Mouse (Mus musculus) liver, postnatal 0 days (tissue): ENCODE results near the gene Tpm3. TPM values are rescaled to one million over a fixed set of nuclear protein-coding genes. Genes with fewer than 3 reads are reported as not detected.
A peak's percentile ranks its signal among the peaks of the same experiment; 100 is the strongest.

Experiments used
- ATAC-seq: fragments of 200-750 bp; cut with Nextera tagmentation; 2 replicates; pipeline ENCODE4 v1.8.0; 2017; ENCODE audit warnings: mild to moderate bottlenecking, moderate library complexity
- DNase-seq: peaks from one replicate; pipeline ENCODE4 v3.0.0-alpha.2; 2016
- H3K27ac ChIP-seq: fragments of 300-500 bp; sonication (generic); 2 replicates; pipeline ENCODE4 v1.5.1; 2014; ENCODE audit warnings: antibody characterized with exemption, moderate library complexity, mild to moderate bottlenecking, low read depth
- H3K27me3 ChIP-seq: fragments of 300-500 bp; sonication (generic); 2 replicates; pipeline ENCODE4 v1.6.1; 2014; ENCODE audit warnings: low read length, control low read depth, mixed read lengths; ENCODE audit not compliant: insufficient read depth
- H3K36me3 ChIP-seq: fragments of 300-500 bp; sonication (generic); replicated peaks from 2 replicates; pipeline ENCODE4 v1.6.1; 2014; ENCODE audit warnings: mild to moderate bottlenecking, control low read depth, low read length, moderate library complexity, mixed read lengths; ENCODE audit not compliant: insufficient read depth
- H3K4me1 ChIP-seq: fragments of 300-500 bp; sonication (generic); 2 replicates; pipeline ENCODE4 v1.6.1; 2014; ENCODE audit warnings: antibody characterized with exemption, mild to moderate bottlenecking, control low read depth; ENCODE audit not compliant: insufficient read depth
- H3K4me2 ChIP-seq: fragments of 300-500 bp; sonication (generic); 2 replicates; pipeline ENCODE4 v1.6.1; 2014; ENCODE audit warnings: low read depth, mild to moderate bottlenecking, low read length, moderate library complexity, mixed read lengths
- H3K4me3 ChIP-seq: fragments of 300-500 bp; sonication (generic); 2 replicates; pipeline ENCODE4 v1.5.1; 2014; ENCODE audit warnings: low read depth, low read length
- H3K9ac ChIP-seq: fragments of 300-500 bp; sonication (generic); replicated peaks from 2 replicates; pipeline ENCODE4 v1.6.1; 2014; ENCODE audit warnings: mild to moderate bottlenecking, moderate library complexity
- H3K9me3 ChIP-seq: fragments of 300-500 bp; sonication (generic); 2 replicates; pipeline ENCODE4 v1.6.1; 2016; ENCODE audit warnings: mild to moderate bottlenecking, control low read depth, low read length, mixed read lengths
- CTCF ChIP-seq: sonication (generic); IDR thresholded peaks from 2 replicates; pipeline ENCODE4 v1.5.1; 2016; ENCODE audit warnings: antibody characterized with exemption, low read depth
- EP300 ChIP-seq: IDR thresholded peaks from 2 replicates; pipeline ENCODE4 v1.6.1; 2016; ENCODE audit warnings: antibody characterized with exemption, low read depth, mild to moderate bottlenecking
- WGBS: fragments of 180-500 bp; shearing (Covaris S2); extraction: QIAGEN DNeasy Blood & Tissue Kit; methylation state at CpG from one replicate; pipeline ENCODE4 v1.1.7; 2014; ENCODE audit not compliant: insufficient replicate concordance; 5-methylcytosine and 5-hydroxymethylcytosine counted together
- microRNA counts: library from miRNA; unstranded; fragments of <30 nt; microRNA quantifications from one replicate; lab custom pipeline; 2015
- microRNA-seq: library from miRNA; unstranded; fragments of <30 nt; microRNA quantifications from one replicate; pipeline ENCODE4, GENCODE M21; 2016
- polyA plus RNA-seq: library from polyadenylated mRNA; unstranded; fragments of >200 nt; fragmentation: Nextera tagmentation; extraction: Ambion mirVana; gene quantifications from 2 replicates; pipeline ENCODE4 v1.2.1, GENCODE M21; 2015

Tpm3 gene
- polyA plus RNA-seq, 1 experiment from 2014 or later, result 162 TPM

DNA sequence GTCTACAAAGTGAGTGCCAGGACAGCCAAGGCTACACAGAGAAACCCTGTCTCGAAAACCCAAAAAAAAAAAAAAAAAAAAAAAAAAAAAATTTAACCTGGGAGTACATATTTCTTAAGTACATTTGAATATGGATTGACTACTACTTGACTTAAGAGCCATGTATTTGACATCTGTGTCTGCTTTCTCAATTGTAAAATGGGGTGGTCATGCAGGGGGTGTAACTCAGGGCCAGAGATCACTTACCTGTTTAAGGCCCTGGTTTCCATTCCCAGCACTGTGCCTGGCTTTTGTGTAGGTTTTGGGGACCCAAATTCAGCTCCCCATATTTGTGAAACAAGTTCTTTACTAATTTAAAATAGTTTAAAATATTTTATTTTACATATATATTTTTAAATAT lies 65.2 kb downstream of the Tpm3 start:
- Histone ChIP-seq H3K27me3 (no peaks in the 10 kb centered on the region), H3K4me2 (no peak overlapping the region), H3K36me3 (no peaks in the 10 kb centered on the region), H3K4me1 (peaks cover 2% of the 10 kb centered on the region; the same call in 1 of the 2 replicates), H3K4me3 (no peak overlapping the region), H3K9me3 (no peaks in the 10 kb centered on the region), H3K9ac (no peak overlapping the region), H3K27ac (no peak overlapping the region)
- WGBS, result 80% methylated on average over 1 of the region's 1 CpGs
- TF ChIP-seq CTCF (no peak), EP300 (no peak)
- no peak for DNase-seq
- ATAC-seq, result no peak

DNA sequence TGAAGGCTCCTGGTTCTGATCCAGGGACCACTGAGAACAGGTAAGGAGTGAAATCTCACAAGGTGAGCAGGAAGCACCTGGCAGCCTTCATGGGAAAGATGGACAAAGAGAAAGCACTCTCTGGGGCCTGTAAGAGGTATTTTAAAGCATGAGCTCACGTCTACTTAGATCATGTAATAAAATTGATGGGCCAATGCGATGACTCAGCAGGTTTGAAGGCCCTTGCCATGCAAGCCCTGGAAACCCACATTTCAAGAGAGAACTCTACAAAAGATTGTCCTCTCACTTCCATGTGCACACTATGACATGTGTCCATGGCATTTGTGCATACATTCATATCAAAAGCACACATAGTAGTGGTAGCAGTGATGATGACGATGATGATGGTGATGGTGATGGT lies 67.5 kb downstream of the Tpm3 start:
- H3K9ac ChIP-seq, result no peak overlapping the region
- TF ChIP-seq CTCF, result no peak
- no peak for TF ChIP-seq EP300
- H3K4me3 ChIP-seq, result no peak overlapping the region
- H3K27ac ChIP-seq, result no peak overlapping the region
- no peak for DNase-seq
- 84% methylated on average over 3 of the region's 3 CpGs for WGBS
- H3K4me2 ChIP-seq, result no peak overlapping the region
- no peak for ATAC-seq
- no peaks in the 10 kb centered on the region for H3K27me3 ChIP-seq
- H3K36me3 ChIP-seq, result no peaks in the 10 kb centered on the region
- H3K4me1 ChIP-seq, result no peaks in the 10 kb centered on the region; the same call in 1 of the 2 replicates
- H3K9me3 ChIP-seq, result no peaks in the 10 kb centered on the region

DNA sequence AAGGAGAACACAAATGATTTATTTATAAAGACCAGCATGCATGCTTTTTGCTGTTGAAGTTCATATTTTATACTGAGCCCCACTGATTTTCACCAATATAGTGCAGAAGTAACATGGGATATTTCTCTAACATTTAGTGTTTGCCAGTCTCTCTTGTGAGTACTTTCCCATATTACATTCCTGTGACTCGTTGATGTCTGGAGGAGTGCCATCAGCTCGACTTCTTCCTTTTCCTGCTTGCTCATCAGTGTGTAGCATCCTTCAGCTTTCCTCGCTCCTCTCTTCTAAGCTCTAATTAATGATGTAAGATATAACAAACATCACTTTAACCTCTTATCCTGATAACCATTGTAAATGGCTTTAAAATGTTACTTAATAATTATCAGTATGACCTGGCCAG lies 73.0 kb downstream of the Tpm3 start:
- no peak for DNase-seq
- WGBS, result 57% methylated on average over 3 of the region's 3 CpGs
- Histone ChIP-seq H3K27me3 (no peaks in the 10 kb centered on the region), H3K9me3 (no peaks in the 10 kb centered on the region), H3K4me2 (no peak overlapping the region), H3K36me3 (no peaks in the 10 kb centered on the region), H3K9ac (no peak overlapping the region), H3K4me1 (no peaks in the 10 kb centered on the region), H3K4me3 (no peak overlapping the region), H3K27ac (no peak overlapping the region)
- ATAC-seq, result no peak
- TF ChIP-seq EP300 (no peak), CTCF (no peak)

DNA sequence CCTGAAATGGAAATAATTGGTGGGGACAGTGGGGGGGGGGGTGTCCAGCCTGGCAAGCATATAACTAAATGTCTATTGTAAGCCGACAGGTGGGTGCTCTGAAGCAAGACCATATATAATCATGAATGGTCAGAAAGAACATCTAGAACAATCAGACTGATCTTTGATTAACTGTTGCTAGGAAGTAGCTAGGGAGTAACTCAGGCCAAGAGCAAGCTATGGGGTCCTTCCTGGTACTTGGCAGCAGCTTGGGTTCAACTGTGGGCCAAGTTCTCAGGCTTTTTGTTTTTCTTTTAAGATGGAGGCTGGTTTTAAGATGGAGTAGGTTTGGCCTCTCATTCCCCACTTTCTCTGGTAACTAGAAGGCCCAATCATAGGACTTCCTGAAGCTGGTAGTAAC lies 74.2 kb downstream of the Tpm3 start:
- Histone ChIP-seq H3K27ac (no peak overlapping the region), H3K36me3 (no peaks in the 10 kb centered on the region), H3K4me3 (no peak overlapping the region), H3K4me1 (no peaks in the 10 kb centered on the region), H3K9ac (no peak overlapping the region), H3K9me3 (no peaks in the 10 kb centered on the region), H3K27me3 (no peaks in the 10 kb centered on the region), H3K4me2 (no peak overlapping the region)
- no peak for TF ChIP-seq EP300
- TF ChIP-seq CTCF, result no peak
- 96% methylated on average over 1 of the region's 1 CpGs for WGBS
- DNase-seq (no peak), ATAC-seq (no peak)

MicroRNAs encoded within 50 kb of the gene (microRNA counts, 519-probe panel; counts per million panel counts)
- microRNA mmu-miR-190b (lab: Ali Mortazavi, UCI), result 5,211 counts per million, percentile 60 among the panel's probes with 10 or more counts

Small RNA genes lying within 50 kb of the gene (microRNA-seq; reads per million reads assigned to microRNA genes)
- gene Mir190b, result 7.3 reads per million, percentile 14 among the genes with 10 or more reads in this experiment

Other genes starting within 250 kb of the Tpm3 start
- gene She, start 241.3 kb upstream of the Tpm3 start, polyA plus RNA-seq, result 0.92 and 1.00 TPM in 2 replicates
- gene Il6ra, start 159.5 kb upstream of the Tpm3 start, polyA plus RNA-seq, result 10.2 and 11.8 TPM in 2 replicates
- gene Atp8b2, start 109.1 kb upstream of the Tpm3 start, polyA plus RNA-seq, result 0.88 and 1.4 TPM in 2 replicates
- gene Hax1, start 73.9 kb upstream of the Tpm3 start, polyA plus RNA-seq, result 95.6 and 99.6 TPM in 2 replicates
- 64.6 and 66.7 TPM in 2 replicates for gene 4933434E20Rik, start 21.0 kb upstream of the Tpm3 start, polyA plus RNA-seq
- 57.4 TPM in 2 replicates for gene Ubap2l, start 20.0 kb upstream of the Tpm3 start, polyA plus RNA-seq
- 0.02 and 0.04 TPM in 2 replicates for gene Nup210l, start 31.5 kb downstream of the Tpm3 start, polyA plus RNA-seq
- 821 and 885 TPM in 2 replicates for gene Rps27, start 141.0 kb downstream of the Tpm3 start, polyA plus RNA-seq
- 4.9 and 6.1 TPM in 2 replicates for gene Rab13, start 141.0 kb downstream of the Tpm3 start, polyA plus RNA-seq
- 68.7 and 74.3 TPM in 2 replicates for gene Jtb, start 158.9 kb downstream of the Tpm3 start, polyA plus RNA-seq
- gene Creb3l4, start 170.9 kb downstream of the Tpm3 start, polyA plus RNA-seq, result 0.15 and 0.41 TPM in 2 replicates
- gene Slc39a1, start 175.5 kb downstream of the Tpm3 start, polyA plus RNA-seq, result 41.7 and 54.0 TPM in 2 replicates
- 6.6 and 7.9 TPM in 2 replicates for gene Crtc2, start 181.5 kb downstream of the Tpm3 start, polyA plus RNA-seq
- 2.0 TPM in 2 replicates for gene Dennd4b, start 192.5 kb downstream of the Tpm3 start, polyA plus RNA-seq
- gene Gatad2b, start 220.5 kb downstream of the Tpm3 start, polyA plus RNA-seq, result 2.3 and 3.1 TPM in 2 replicates